Mouse (Mus musculus): ENCODE measurements around the gene Wnt5a.

- TF ChIP-seq CTCF (IDR thresholded peaks at IDR 0.05): no peak
- TF ChIP-seq EP300 (IDR thresholded peaks at IDR 0.05): no peak
These were observed 27.8 kb upstream of the Wnt5a start for GRCm38 (mm10) chr14:28476746-28477145.
